Mouse (Mus musculus) liver, adult 2 months (tissue): ENCODE measurements at regions not wholly inside any gene's neighbourhood (a gene's known extent, or its start where the extent isn't known, plus 50 kb on each side); places are given as distances from the start of the nearest gene placed in this dataset.

Experiments used
- DNase-seq: peaks from one replicate; pipeline ENCODE4 v3.0.0-alpha.2; 2011; ENCODE audit warnings: low read depth, low spot score; ENCODE audit errors: extremely low read depth
- H3K27ac ChIP-seq: fragments of 200-500 bp; replicated peaks from 2 replicates; pipeline ENCODE4 v1.5.1; 2012; ENCODE audit warnings: low read depth, mild to moderate bottlenecking, control low read depth, inconsistent platforms, low read length; ENCODE audit not compliant: insufficient read depth
- H3K27me3 ChIP-seq: fragments of 200-500 bp; 2 replicates; pipeline ENCODE4 v1.6.1; 2012; ENCODE audit warnings: mild to moderate bottlenecking, moderate library complexity, low read length, inconsistent platforms; ENCODE audit not compliant: control insufficient read depth, insufficient read depth
- H3K36me3 ChIP-seq: fragments of 200-500 bp; 2 replicates; pipeline ENCODE4 v1.6.1; 2012; ENCODE audit warnings: low read length, inconsistent platforms; ENCODE audit not compliant: control insufficient read depth, insufficient read depth
- H3K4me1 ChIP-seq: fragments of 200-500 bp; 2 replicates; pipeline ENCODE4 v1.6.1; 2011; ENCODE audit warnings: low read length; ENCODE audit not compliant: control insufficient read depth, insufficient read depth
- H3K4me3 ChIP-seq: fragments of 200-500 bp; 2 replicates; pipeline ENCODE4 v1.5.1; 2011; ENCODE audit warnings: low read depth, mild to moderate bottlenecking, control low read depth, low read length, moderate library complexity; ENCODE audit not compliant: insufficient read depth
- H3K79me2 ChIP-seq: fragments of 200-500 bp; 2 replicates; pipeline ENCODE4 v1.6.1; 2012; ENCODE audit warnings: inconsistent platforms, mild to moderate bottlenecking, low read length, moderate library complexity; ENCODE audit not compliant: control insufficient read depth, insufficient read depth
- H3K9ac ChIP-seq: fragments of 200-500 bp; 2 replicates; pipeline ENCODE4 v1.6.1; 2012; ENCODE audit warnings: low read depth, mild to moderate bottlenecking, control low read depth, inconsistent platforms, low read length
- CTCF ChIP-seq: fragments of 200-500 bp; IDR thresholded peaks from 2 replicates; pipeline ENCODE4 v1.5.1; 2011; ENCODE audit warnings: low read depth, low read length, control low read depth
- POLR2A ChIP-seq: fragments of 200-500 bp; IDR thresholded peaks from 2 replicates; pipeline ENCODE4 v1.6.1; 2011; ENCODE audit warnings: low read length, control low read depth; ENCODE audit not compliant: insufficient read depth; ENCODE audit errors: extremely low read depth
- WGBS: fragments of 180-500 bp; shearing (Covaris S2); methylation state at CpG from one replicate; pipeline ENCODE4 v1.1.7; 2018; 5-methylcytosine and 5-hydroxymethylcytosine counted together

DNA sequence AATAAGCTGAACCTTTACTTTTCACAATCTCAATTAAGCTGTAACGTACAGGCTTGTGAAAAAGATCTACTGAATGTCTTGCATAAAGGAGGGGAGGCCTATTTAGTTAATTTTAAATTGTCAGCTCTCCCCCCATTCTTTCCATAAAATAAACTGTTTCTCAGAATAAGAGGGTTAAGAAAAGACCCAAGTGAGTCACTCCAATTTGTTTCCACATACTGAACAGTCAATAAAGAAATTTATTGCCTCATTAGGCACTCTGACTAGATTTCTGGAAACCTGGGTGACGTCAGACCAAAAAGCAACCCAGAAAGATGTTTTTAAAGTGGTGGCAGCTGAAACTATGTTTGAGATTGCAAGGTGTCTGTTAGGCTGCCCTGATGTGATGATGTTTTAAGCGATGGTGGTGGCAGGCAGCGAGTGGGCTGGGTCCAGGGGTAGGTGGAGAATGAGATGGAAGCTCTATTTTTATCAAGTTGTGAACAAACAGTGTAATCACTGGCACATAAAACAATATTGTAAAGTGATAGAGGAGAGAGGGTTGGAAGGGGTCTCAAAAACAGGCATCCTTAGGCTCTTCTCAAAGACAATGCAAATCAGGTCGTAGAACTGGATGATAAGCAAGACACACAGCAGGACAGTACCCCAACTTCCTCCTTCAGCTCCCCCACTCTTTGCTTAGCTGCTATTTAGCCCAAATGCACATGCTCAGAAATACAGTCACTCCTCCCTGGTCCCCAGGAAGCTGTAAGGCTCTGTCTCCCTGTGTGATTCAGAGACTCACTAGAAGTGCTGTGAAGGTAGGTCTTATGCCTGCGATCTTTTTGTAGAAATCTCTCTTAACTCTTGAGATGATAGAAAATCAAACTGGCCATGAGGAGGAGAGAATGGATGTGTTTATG is 288.0 kb downstream of the Usp25 start:
- WGBS: 87% methylated on average over 6 of the region's 6 CpGs

DNA sequence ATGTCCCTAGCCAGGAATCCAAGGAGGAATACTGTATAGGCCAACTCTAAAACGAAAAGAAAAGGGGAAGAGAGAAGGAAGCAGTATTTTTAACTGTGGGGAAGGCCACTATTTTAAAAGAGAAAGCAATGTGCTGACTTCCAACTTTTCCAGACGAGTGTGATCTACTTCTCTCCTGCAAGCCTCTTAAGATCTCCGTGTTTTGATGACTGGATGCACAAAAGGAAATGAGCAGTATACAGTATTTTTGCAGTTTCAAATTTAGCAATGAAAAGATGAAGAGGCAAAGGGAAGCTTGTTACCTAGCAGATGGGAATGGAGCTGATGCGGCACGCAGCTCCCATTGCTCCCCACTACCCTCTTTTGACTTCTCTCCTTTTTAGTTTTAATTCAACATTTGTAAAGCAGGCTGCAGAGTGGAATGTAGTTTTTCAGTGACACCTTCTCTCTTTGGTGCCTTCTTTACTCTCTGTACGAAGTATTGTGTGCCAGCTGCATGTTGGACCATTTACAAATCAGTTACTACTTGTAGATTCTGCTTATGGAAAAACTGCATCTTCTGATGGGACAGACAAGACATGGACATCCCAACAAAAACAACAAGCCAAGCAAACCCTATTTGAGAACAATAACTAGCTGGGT is 287.2 kb downstream of the Usp25 start:
- H3K79me2 ChIP-seq: no peaks in the 10 kb centered on the region

More for the DNA sequence above, 288.0 kb downstream of the Usp25 start:
- no peak overlapping the region for H3K4me3 ChIP-seq
- no peak for TF ChIP-seq CTCF
- TF ChIP-seq POLR2A: no peak
- H3K79me2 ChIP-seq: no peaks in the 10 kb centered on the region
- H3K36me3 ChIP-seq: no peaks in the 10 kb centered on the region
- DNase-seq: no peak
- no peak overlapping the region for H3K27ac ChIP-seq
- no peak overlapping the region for H3K9ac ChIP-seq
- H3K27me3 ChIP-seq: no peaks in the 10 kb centered on the region
- no peaks in the 10 kb centered on the region for H3K4me1 ChIP-seq

DNA sequence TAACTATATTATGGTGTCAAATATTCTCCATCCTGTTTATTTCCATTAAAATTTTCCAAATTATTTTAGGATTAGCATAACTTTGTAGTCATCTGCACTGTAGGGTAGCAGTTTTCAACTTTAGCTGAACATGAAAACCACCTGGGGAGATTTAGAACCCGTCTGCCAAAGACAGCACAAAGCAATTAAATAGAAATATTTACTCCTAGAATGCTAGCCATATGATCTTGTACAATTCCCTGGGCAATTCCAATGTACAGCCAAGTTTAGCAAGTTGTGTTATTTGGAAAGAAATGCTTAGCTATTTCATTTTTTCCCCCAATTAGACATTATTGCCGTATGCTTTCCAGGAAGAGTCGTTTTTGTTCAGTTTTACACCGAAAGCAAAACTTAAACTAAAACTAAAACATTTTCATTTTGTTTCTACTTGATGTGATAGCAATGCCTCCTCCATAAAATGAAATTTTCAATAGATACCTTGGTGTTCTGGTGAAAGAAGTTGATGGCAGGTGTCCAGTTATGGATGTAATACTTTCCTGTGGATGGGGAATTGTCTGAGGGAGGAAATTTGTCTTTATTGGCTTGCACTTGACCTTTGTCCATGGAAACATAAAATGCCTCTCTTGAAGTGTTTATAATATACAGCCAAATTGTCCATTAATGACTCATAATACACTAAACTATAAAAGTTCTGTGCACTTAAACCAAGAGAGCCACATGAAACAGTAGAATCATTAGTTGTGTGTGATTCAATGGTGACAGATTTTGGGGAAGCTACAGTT is 282.3 kb downstream of the Usp25 start:
- H3K79me2 ChIP-seq: no peaks in the 10 kb centered on the region
- no peak for DNase-seq
- no peaks in the 10 kb centered on the region for H3K36me3 ChIP-seq
- H3K27ac ChIP-seq: no peak overlapping the region
- H3K4me3 ChIP-seq: no peak overlapping the region
- WGBS: 92% methylated on average over 4 of the region's 4 CpGs
- H3K4me1 ChIP-seq: no peaks in the 10 kb centered on the region
- TF ChIP-seq CTCF: no peak
- H3K9ac ChIP-seq: no peak overlapping the region
- no peaks in the 10 kb centered on the region for H3K27me3 ChIP-seq

More for the DNA sequence above, 287.2 kb downstream of the Usp25 start:
- WGBS: 74% methylated on average over 6 of the region's 6 CpGs
- Histone ChIP-seq H3K4me3 (no peak overlapping the region), H3K4me1 (no peaks in the 10 kb centered on the region), H3K9ac (no peak overlapping the region), H3K36me3 (no peaks in the 10 kb centered on the region), H3K27ac (no peak overlapping the region), H3K27me3 (no peaks in the 10 kb centered on the region)
- DNase-seq: no peak
- TF ChIP-seq CTCF (no peak), POLR2A (no peak)

DNA sequence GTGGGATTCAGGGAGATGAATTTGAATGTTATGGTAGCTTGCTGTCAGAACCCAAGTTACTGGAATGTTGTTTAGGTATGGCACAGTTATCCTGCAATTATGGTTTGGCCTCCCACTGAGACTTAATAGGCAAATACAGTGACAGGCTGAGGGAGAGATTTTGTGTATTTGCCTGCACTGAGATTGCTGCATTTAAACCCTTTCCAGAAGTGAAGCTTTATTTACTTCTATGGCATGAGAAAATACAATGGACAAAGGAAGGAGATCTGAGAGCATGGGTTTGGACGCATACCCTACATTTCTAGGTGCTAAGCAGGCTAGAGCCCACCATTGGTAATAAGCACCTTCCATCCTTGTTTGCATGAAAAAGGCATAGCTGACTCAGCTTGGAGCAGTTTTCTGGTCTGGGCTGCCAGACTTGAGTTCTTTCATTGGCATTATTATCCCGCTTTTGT is 278.8 kb downstream of the Usp25 start:
- 89% methylated on average over 2 of the region's 2 CpGs for WGBS
- no peak for DNase-seq
- no peaks in the 10 kb centered on the region for H3K36me3 ChIP-seq
- TF ChIP-seq CTCF: no peak
- no peak for TF ChIP-seq POLR2A
- H3K4me1 ChIP-seq: no peaks in the 10 kb centered on the region
- H3K79me2 ChIP-seq: no peaks in the 10 kb centered on the region
- no peak overlapping the region for H3K27ac ChIP-seq
- no peaks in the 10 kb centered on the region for H3K27me3 ChIP-seq
- H3K4me3 ChIP-seq: no peak overlapping the region
- no peak overlapping the region for H3K9ac ChIP-seq

GRCm38 (mm10) chr16:77291723-77292316 is 278.3 kb downstream of the Usp25 start:
- Histone ChIP-seq H3K4me1 (no peaks in the 10 kb centered on the region), H3K27me3 (no peaks in the 10 kb centered on the region), H3K27ac (no peak overlapping the region), H3K9ac (no peak overlapping the region), H3K79me2 (no peaks in the 10 kb centered on the region), H3K4me3 (no peak overlapping the region), H3K36me3 (no peaks in the 10 kb centered on the region)
- TF ChIP-seq CTCF (no peak), POLR2A (no peak)
- 93% methylated on average over 8 of the region's 8 CpGs for WGBS
- no peak for DNase-seq
